Mouse (Mus musculus) bone marrow macrophage, adult 2 months (primary cell): ENCODE data around the gene Panx3. TPM values are rescaled to one million over a fixed set of nuclear protein-coding genes. Genes with fewer than 3 reads are reported as not detected.

ENCODE experiments used
- H3K27ac ChIP-seq: 2 replicates; pipeline ENCODE4 v1.5.1; 2012; ENCODE audit warnings: low read depth, low read length; ENCODE audit not compliant: insufficient read depth
- H3K4me1 ChIP-seq: 2 replicates; pipeline ENCODE4 v1.6.1; 2012; ENCODE audit warnings: low read length; ENCODE audit not compliant: control insufficient read depth, insufficient read depth
- H3K4me3 ChIP-seq: 2 replicates; pipeline ENCODE4 v1.5.1; 2012; ENCODE audit warnings: mild to moderate bottlenecking, low read length, moderate library complexity; ENCODE audit not compliant: insufficient read depth
- CTCF ChIP-seq: IDR thresholded peaks from 2 replicates; pipeline ENCODE4 v1.5.1; 2012; ENCODE audit warnings: low read depth, mild to moderate bottlenecking, low read length, moderate library complexity
- POLR2A ChIP-seq: IDR thresholded peaks from 2 replicates; pipeline ENCODE4 v1.6.1; 2012; ENCODE audit warnings: mild to moderate bottlenecking, low read depth, low read length, borderline replicate concordance
- polyA plus RNA-seq: library from polyadenylated mRNA; stranded (reverse); fragments of >200 nt; gene quantifications from 2 replicates; pipeline ENCODE4 v1.2.4, GENCODE M21; 2012; ENCODE audit not compliant: missing spikeins, insufficient read depth, insufficient read length

Panx3 gene
- polyA plus RNA-seq, 1 experiment, result not detected

DNA sequence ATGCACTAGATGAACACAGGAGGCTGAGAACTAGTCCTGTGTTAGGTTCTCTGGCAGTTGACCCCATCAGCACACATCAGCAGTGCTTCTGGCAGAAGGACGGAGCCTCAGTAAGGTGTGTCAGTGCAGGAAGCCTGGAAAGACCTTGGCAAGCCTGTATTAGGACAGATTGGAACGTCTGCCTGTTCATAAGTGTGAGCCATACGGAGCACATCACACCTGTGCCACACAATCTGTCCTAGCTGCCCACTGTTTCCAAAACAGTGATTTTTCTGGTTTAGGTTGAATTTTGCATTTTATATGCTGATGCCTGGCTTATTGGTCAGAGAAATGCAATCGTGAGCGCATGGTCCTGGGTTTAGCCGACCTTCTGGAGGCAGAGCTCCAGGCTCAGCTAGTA is 47.7 kb downstream of the Panx3 start:
- Histone ChIP-seq H3K27ac (no peak overlapping the region), H3K4me3 (no peak overlapping the region), H3K4me1 (peaks cover 3% of the 10 kb centered on the region)
- TF ChIP-seq CTCF, result no peak
- no peak for TF ChIP-seq POLR2A

DNA sequence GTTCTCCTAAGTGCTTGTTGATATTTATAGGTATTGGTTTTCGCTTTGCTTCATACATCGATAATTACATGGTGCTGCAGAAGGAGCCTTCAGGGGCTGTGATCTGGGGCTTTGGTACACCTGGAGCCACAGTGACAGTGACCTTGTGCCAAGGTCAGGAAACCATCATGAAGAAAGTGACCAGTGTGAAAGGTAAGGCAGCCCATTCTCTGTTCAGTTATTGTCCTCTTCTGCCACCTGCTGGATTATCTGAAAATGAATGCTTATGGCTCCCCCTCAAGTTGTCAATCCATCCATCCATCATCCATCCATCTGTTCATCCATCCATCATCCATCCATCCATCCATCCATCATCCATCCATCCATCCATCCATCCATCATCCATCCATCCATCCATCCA is 52.3 kb downstream of the Panx3 start:
- Histone ChIP-seq H3K4me3 (no peak overlapping the region), H3K27ac (no peak overlapping the region), H3K4me1 (peaks cover 14% of the 10 kb centered on the region)
- TF ChIP-seq POLR2A (no peak), CTCF (peak; percentile 40; the same call in 1 of the 2 replicates)

DNA sequence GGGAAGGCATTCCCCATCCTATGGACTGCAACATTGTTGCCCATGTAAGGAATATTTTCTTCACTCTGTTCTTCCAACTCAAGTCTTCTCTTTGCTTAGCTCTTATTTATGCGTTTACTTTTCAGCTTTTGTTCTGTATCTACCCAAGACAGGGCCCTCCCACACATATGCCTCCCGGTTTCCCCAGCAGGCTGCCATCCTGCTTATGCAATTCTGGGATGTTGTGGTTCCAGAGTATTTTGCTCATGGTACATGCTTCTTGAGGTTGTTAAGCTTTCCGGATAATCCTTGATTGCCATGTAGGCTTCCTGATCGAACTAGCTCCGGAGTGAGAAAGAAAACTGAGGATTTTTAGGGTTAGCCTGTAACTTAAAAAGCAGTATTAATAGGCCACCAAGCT is 53.8 kb downstream of the Panx3 start:
- no peak for TF ChIP-seq POLR2A
- no peak for TF ChIP-seq CTCF
- no peak overlapping the region for H3K4me3 ChIP-seq
- H3K27ac ChIP-seq, result no peak overlapping the region
- H3K4me1 ChIP-seq, result peaks cover 11% of the 10 kb centered on the region

DNA sequence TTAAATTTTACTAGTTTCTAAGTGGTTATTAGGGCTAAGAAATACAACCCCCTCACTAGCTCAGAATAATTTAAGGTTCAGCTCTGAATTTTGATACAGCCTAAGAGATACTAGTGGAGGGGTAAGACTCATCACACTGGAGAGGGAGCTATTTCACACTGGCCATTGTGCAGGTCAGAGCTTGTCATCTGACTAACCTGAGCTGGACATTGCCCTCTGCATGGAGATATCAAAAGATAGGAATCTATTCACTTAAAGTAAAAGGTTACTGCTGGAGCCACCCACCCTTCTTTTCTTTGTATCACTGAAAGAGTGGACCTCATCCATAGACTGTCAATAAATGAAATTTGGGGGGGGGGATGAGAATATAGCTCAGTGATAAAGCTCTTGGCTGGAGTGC is 54.7 kb downstream of the Panx3 start:
- Histone ChIP-seq H3K27ac (no peak overlapping the region), H3K4me3 (peak overlapping the region; percentile 81), H3K4me1 (peaks cover 11% of the 10 kb centered on the region)
- TF ChIP-seq CTCF, result no peak
- no peak for TF ChIP-seq POLR2A

DNA sequence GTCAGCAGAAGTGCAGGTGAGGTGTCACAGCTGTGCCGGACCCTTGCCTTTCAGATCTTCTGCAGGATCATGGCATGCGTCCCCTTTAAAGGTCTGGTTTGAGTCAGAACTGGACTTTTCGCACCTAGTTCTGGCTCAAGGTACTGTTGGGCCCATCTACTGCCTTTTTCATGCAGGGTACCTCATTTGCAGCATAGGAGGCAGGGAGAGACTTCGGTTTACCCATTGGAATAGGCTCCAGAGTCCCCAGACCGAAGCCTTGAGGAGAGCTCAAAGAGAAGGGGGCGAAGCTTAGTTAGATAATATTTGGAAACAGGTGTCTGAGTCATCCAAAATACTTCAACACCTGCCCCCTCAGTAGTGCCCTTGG is 55.1 kb downstream of the Panx3 start:
- H3K4me3 ChIP-seq, result peak overlapping the region; percentile 81
- no peak overlapping the region for H3K27ac ChIP-seq
- TF ChIP-seq POLR2A, result no peak
- TF ChIP-seq CTCF, result no peak
- peaks cover 11% of the 10 kb centered on the region for H3K4me1 ChIP-seq

DNA sequence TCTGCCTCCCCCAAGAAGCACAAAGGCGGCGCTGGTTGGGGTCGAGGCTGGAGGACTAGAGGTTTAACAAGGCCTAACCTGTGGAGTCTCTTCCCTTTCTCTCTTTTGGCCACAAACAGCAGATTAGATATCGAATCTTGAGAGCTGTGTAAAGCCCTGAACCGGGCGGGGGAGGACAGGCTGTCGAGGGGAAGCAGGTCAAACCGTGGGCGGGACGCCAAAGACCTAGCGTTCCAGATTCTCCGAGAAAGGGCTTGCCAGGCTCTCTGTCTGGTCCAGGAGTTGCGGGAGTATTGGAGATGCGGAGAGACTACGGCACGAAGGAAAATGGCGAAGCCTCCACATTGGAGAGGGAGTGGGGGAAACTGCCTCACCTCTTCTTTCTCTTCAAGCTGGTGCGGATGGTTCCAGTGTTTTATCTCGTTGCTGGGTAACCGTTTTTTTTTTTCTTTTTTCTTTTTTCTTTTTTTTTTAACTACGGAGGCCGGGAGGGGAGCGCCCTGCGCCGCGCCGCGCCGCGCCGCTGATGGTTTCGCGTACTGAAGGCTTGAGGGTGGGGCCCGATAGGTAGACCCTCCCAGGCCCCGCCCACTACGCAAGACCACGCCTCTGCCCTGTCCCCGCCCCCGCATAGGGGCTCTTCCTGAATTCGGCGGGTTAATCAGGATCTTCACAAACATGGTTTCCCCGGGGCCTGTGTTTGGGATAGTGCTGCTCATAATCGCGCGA is 55.7 kb downstream of the Panx3 start, which contains the start of gene Spa17:
Gene Spa17 (minus strand): TSS at position 541 of the 729 bp plus-strand sequence.
- TF ChIP-seq CTCF (no peak), POLR2A (no peak)
- H3K4me1 ChIP-seq, result peaks cover 11% of the 10 kb centered on the region
- no peak within 1 kb of the TSS for H3K27ac ChIP-seq
- peak within 1 kb of the TSS; percentile 99 for H3K4me3 ChIP-seq

Other genes starting within 250 kb of the Panx3 start
- not detected in 2 replicates for gene Robo3, start 236.0 kb downstream of the Panx3 start, polyA plus RNA-seq
- 23.5 and 27.3 TPM in 2 replicates for gene Msantd2, start 179.9 kb downstream of the Panx3 start, polyA plus RNA-seq
- 0.97 TPM in 1 of 2 replicates, not detected in the other for gene Esam, start 141.2 kb downstream of the Panx3 start, polyA plus RNA-seq
- not detected in 2 replicates for gene Vsig2, start 130.0 kb downstream of the Panx3 start, polyA plus RNA-seq
- not detected in 2 replicates for gene Nrgn, start 116.3 kb downstream of the Panx3 start, polyA plus RNA-seq
- 28.8 and 31.5 TPM in 2 replicates for gene Siae, start 113.5 kb downstream of the Panx3 start, polyA plus RNA-seq
- 1.3 and 1.6 TPM in 2 replicates for gene Spa17, start 55.5 kb downstream of the Panx3 start, polyA plus RNA-seq
- gene Tbrg1, start 11.9 kb downstream of the Panx3 start, polyA plus RNA-seq, result 36.4 and 36.5 TPM in 2 replicates
- gene Olfr160, start 47.0 kb upstream of the Panx3 start, polyA plus RNA-seq, result not detected in 2 replicates
- gene Olfr874, start 75.9 kb upstream of the Panx3 start, polyA plus RNA-seq, result not detected in 2 replicates
- gene Olfr875, start 102.6 kb upstream of the Panx3 start, polyA plus RNA-seq, result not detected in 2 replicates
- gene Olfr876, start 133.8 kb upstream of the Panx3 start, polyA plus RNA-seq, result 0.17 TPM in 1 of 2 replicates, not detected in the other
- gene Olfr877, start 185.0 kb upstream of the Panx3 start, polyA plus RNA-seq, result not detected in 2 replicates
- 0.16 TPM in 1 of 2 replicates, not detected in the other for gene Olfr145, start 227.5 kb upstream of the Panx3 start, polyA plus RNA-seq
- not detected in 2 replicates for gene Olfr878, start 248.6 kb upstream of the Panx3 start, polyA plus RNA-seq